Mouse (Mus musculus): ENCODE results near the gene Mlst8.
"Not testable (repeated sequence)": the region's sequence is repeated elsewhere in the genome, so short reads cannot be mapped to it uniquely, and the experiment has no call there.

The Mlst8 gene

DNA sequence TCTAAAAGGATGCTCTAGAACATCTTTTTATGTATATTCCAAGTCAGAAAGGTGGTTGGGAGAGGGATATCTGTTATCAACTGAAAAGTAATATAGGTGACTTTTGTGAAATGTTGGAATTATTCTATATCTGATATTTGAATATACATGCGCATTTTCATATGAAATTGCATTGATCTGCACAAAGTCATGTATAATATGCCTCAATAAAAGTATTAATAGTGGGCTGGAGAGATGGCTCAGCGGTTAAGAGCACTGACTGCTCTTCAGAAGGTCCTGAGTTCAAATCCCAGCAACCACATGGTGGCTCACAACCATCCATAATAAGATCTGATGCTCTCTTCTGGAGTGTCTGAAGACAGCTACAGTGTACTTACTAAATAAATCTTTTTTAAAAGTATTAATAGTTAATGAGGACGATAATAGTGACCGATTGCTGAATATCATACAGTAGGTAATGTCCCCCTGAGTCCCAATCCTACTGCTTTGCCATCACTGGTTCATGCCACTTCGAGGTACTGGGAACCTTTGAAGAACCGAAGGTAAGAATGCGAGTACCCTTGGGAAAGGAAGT lies 9.5 kb downstream of the Mlst8 start:
- DNase-seq (ENCODE audit: low spot score in 2 of 2) = no peak

GRCm38 (mm10) chr17:24468636-24469246 lies 10.1 kb downstream of the Mlst8 start:
- DNase-seq (ENCODE audit: low spot score in 2 of 2) = no peak

- no peak for DNase-seq (ENCODE audit: low spot score in 2 of 2)
Measured at GRCm38 (mm10) chr17:24463374-24464133, 15.3 kb downstream of the Mlst8 start.

DNA sequence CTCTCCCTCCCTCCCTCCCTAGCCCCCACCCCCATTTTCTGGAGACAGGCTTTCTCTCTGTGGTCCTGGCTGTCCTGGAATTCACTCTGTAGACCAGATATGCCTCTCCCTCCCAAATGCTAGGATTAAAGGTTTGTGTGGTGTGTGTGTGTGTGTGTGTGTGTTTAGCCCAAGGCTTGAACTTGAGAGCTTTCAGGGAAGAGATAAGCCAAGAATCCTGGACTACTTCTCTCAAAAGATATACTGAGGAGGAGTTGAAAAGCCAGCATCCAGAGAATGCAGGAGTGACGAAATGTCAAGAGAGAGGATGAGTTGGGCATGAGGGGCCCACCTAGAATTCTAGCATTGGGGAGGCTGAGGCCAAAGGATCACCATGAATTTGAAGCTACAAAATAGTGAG lies 15.9 kb downstream of the Mlst8 start:
- DNase-seq (ENCODE audit: low spot score in 2 of 2) = no peak

DNA sequence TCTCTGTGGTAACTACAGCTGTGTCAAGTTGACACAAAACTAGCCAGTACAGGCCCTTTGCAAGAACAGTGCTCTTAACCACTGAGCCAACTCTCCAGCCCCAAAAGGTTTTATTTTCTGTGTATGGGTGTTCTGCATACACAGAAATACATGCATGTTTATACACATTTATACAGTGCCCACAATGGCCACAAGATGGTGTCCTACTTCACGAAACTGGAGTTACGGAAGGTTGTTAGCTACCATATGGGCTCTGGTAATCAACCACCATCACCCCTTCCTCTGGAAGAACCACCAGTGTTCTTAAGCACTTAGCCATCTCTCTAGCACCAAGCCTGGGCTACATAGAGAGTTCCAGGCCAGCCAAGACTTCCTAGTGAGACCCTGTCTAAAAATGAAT lies 17.3 kb downstream of the Mlst8 start:
- DNase-seq (ENCODE audit: low spot score in 2 of 2) = peak in 1 of 2 experiments; percentile 62

DNA sequence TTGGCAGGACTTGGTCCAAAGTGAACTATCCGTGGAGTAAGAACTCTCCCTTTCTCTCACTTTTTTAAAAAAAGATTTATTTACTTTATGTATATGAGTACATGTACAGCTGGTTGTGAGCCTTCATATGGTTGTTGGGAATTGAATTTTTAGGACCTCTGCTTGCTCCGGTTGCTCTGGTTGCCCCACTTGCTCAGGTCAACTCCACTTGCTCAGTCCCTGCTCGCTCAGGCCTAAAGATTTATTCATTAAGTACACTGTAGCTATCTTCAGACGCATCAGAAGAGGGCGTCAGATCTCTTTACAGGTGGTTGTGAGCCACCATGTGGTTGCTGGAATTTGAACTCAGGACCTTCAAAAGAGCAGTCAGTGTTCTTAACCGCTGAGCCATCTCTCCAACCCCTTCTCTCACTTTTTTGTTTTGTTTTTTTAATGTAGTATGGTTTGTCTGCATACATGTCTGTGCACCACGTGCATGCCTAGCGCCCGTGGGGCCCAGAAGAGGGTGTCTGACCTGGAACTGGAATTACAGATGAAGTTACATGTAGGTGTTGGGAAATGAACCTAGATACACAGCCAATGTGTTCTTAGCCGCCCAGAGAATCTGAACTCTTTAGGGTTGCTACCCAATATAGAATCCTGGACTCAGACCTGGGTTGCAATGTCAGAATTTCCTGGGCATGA lies 23.2 kb downstream of the Mlst8 start:
- not testable (repeated sequence) for DNase-seq (ENCODE audit: low spot score in 2 of 2)

GRCm38 (mm10) chr17:24454756-24455522 lies 23.9 kb downstream of the Mlst8 start:
- peak; percentile 100 for DNase-seq (ENCODE audit: low spot score in 2 of 2)

DNA sequence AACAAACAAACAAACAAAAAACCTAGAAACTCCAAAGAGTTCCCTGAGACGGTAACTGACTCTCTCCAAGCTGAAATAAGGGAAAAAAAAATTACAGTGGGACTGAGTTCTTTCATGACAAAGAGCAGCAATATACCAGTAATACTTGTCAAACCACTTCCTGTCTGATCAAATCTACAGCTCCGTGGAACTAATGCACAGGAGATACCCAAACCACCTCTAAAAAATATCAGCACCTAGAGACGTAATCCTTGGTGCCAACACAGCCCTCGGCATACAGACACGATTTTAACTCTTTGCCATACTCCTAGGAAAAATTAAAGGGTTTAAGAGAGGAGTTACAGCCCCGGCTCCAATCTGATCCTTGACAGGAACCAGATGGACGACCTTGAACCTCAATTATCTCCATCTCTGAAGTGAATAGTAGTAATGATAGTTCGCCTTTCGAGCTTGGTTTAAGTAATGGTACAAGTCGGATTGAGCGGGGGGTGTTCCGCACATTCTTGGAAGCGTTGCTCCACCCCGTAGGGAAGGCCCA lies 24.6 kb downstream of the Mlst8 start:
- no peak for DNase-seq (ENCODE audit: low spot score in 2 of 2)

- DNase-seq (ENCODE audit: low spot score in 2 of 2) = no peak
Measured at GRCm38 (mm10) chr17:24453372-24453771, 25.5 kb downstream of the Mlst8 start.

GRCm38 (mm10) chr17:24451220-24451619 lies 27.7 kb downstream of the Mlst8 start:
- DNase-seq (ENCODE audit: low spot score in 2 of 2) = no peak

- DNase-seq (ENCODE audit: low spot score in 2 of 2) = no peak
Measured at GRCm38 (mm10) chr17:24449507-24449906, 29.4 kb downstream of the Mlst8 start.

DNA sequence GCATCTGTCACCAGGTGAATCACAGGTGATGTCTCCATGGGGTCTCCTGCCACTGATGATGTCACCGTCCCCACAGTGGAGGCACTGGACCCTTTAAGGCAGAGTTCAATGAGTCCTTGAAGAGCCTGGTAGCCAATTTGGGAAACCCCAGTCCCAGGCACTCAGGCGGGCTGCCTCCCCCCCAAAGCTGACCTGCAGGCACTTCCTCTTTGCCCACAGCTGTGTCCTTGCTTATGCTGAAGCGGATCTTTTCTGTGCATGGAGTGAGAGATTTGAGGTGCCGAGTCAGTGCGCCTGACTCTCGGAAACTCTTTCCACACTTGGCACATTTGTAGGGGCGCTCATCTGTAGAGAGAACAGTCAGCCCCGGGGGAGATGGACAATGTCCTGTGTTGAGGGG lies 32.3 kb downstream of the Mlst8 start:
- DNase-seq (ENCODE audit: low spot score in 2 of 2) = no peak

DNA sequence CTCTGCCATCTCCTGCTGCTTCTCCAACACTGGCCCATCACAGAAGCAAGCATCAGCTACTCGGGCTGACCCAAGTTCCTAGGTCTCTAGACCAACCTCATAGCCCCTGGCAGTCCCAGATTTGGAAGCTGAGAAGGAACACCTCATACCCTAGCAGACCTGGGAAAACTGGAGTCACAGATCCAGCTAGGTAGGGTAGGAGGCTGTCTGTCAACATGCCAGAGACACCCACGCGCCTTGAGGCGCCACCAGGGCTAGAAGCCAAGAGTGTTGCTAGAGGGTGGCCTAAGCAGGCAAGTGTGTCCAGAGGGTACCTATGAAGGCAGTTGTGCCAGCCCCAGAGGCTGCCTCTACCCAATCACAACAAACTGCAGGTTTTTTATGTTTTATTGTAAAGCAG lies 35.5 kb downstream of the Mlst8 start:
- no peak for DNase-seq (ENCODE audit: low spot score in 2 of 2)

DNA sequence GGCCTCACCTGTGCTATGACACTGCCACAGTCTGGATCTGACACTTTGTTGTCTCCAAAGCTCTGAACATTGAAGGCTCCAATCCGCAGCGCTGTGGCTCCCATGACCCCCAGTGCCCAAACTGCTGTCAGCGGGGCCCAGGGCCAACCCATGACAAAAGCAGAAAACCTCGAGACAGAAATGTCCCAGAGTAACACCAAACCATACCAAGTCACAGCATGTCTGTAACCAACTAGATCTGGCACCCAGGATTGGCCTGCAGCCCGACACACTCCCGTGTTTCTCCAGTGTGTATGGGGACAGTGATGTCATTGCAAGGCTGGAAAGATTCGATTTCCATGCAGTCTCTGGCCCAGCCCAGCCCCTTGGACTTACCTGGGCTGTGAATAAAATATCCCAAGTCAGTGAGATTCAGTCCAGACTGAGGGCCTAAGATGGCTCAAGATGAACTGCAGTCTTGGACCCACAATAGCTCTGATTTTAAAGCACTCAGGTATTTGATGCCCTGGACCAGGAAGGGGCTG lies 36.2 kb downstream of the Mlst8 start, which contains the start of gene Dnase1l2:
Gene Dnase1l2, minus strand, starts transcription at position 474 of the 524 bp plus-strand sequence.
- DNase-seq (ENCODE audit: low spot score in 2 of 2) = no peak

DNA sequence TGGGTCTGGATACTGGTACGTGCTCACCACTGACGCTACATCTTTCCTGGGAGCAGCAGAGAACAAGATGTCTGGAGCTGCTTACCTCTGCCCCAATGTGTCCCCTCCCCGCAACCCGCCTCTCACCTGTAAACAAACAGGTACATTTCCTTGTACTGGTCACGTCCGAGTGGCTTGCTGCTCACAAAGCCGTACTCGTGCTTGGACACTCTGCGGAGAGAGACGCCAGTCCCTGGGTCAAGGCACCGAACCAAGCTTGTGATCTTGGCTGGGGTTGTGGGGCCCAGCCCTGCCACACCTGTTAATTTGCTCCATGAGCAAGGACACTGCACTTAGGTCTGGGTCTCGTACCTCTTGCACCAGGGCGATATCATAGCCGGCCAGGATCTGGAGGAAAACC lies 36.8 kb downstream of the Mlst8 start:
- no peak for DNase-seq (ENCODE audit: low spot score in 2 of 2)

DNA sequence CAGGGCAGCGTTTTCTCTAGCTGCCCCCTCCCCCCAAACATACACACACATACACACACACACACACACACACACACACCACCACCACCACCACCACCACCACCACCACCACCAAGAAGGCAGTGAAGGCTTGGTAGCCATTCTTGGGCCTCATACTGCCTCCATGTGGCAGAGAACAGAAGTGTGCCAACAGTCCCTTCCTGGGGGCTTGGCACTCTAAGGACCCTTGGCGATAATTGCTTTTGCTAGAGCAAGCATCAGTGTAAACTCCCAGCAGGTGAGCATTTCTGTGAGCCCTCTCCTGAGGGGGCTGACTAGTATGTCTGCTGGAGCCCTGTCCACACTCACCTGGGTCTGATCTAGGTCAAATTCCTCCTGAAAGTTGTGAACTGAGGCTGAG lies 37.7 kb downstream of the Mlst8 start:
- no peak for DNase-seq (ENCODE audit: low spot score in 2 of 2)

- no peak for DNase-seq (ENCODE audit: low spot score in 2 of 2)
Measured at GRCm38 (mm10) chr17:24440377-24440776, 38.5 kb downstream of the Mlst8 start.

GRCm38 (mm10) chr17:24437016-24437415 lies 41.9 kb downstream of the Mlst8 start:
- DNase-seq (ENCODE audit: low spot score in 2 of 2) = peak; percentile 39 to 68

- no peak for DNase-seq (ENCODE audit: low spot score in 2 of 2)
Measured at GRCm38 (mm10) chr17:24429201-24429983, 49.5 kb downstream of the Mlst8 start.

- no peak for DNase-seq (ENCODE audit: low spot score in 2 of 2)
Measured at GRCm38 (mm10) chr17:24427170-24427557, 51.7 kb downstream of the Mlst8 start.

All from spleen, postnatal 4 days (tissue).